Mouse (Mus musculus) c-Kit-positive CD71-positive TER-119-positive erythroid progenitor cells, embryonic 14.5 days (primary cell): ENCODE data around the gene Myo10.

Experiments
- DNase-seq: peaks from one replicate; pipeline ENCODE4 v3.0.0-alpha.2; 2013; ENCODE audit warnings: low spot score

The Myo10 gene

GRCm38 (mm10) chr15:25843086-25843991, 221.0 kb downstream of the Myo10 start, which contains the start of gene Retreg1:
TSS of gene Retreg1 (plus strand) at chr15:25843180.
- peak; percentile 21 for DNase-seq

- DNase-seq = no peak
Observed at GRCm38 (mm10) chr15:25844013-25844570, 221.8 kb downstream of the Myo10 start.

GRCm38 (mm10) chr15:25844771-25845170, 222.4 kb downstream of the Myo10 start:
- DNase-seq = no peak

GRCm38 (mm10) chr15:25847576-25848168, 225.3 kb downstream of the Myo10 start:
- no peak for DNase-seq

GRCm38 (mm10) chr15:25850552-25850951, 228.2 kb downstream of the Myo10 start:
- no peak for DNase-seq

- DNase-seq = no peak
Observed at GRCm38 (mm10) chr15:25854270-25854904, 232.1 kb downstream of the Myo10 start.

- DNase-seq = no peak
Observed at GRCm38 (mm10) chr15:25858611-25859058, 236.3 kb downstream of the Myo10 start.

GRCm38 (mm10) chr15:25859469-25859868, 237.1 kb downstream of the Myo10 start:
- no peak for DNase-seq

GRCm38 (mm10) chr15:25861900-25862299, 239.6 kb downstream of the Myo10 start:
- no peak for DNase-seq
